In genomic region chr2:128091431-128092369, GRCm38 (mm10) we compare ENCODE assay signal across 7 mouse cellular contexts. TPM values are rescaled to one million over a fixed set of nuclear protein-coding genes. Genes with fewer than 3 reads are reported as not detected.
A peak's percentile ranks its signal among the peaks of the same experiment; 100 is the strongest.
DNase-seq lines count a peak whose midpoint lies in the region; ATAC-seq and TF ChIP-seq lines count a peak whose summit lies in the region.

No protein-coding gene starts in this region.

- no peak overlapping the region for H3K27ac ChIP-seq in thymus, adult 2 months (ENCODE audit: control insufficient read depth, insufficient read depth, low read length)
- no peak overlapping the region for H3K27ac ChIP-seq in embryonic facial prominence, embryonic 12.5 days

- peak; percentile 59 for DNase-seq in thymus, postnatal 0 days (ENCODE audit: low spot score)
- DNase-seq in thymus, adult 2 months: no peak
- DNase-seq in kidney, postnatal 36 days: peak; percentile 54
- DNase-seq in layer of hippocampus, adult 9-10 months (ENCODE audit: low spot score): no peak
- no peak for DNase-seq in adrenal gland, postnatal 36 days
- DNase-seq in adrenal gland, postnatal 10 days: no peak

- H3K4me3 ChIP-seq in thymus, adult 2 months (ENCODE audit: control insufficient read depth, insufficient read depth, low read length): no peak overlapping the region
- H3K4me3 ChIP-seq in embryonic facial prominence, embryonic 12.5 days: no peak overlapping the region

- no peak overlapping the region for H3K9ac ChIP-seq in embryonic facial prominence, embryonic 12.5 days

- ATAC-seq in embryonic facial prominence, embryonic 12.5 days (ENCODE audit: insufficient number of reproducible peaks, insufficient read depth, low FRiP score, low TSS enrichment): 0 out of 2 replicates have a peak, but pooled peaks have one; percentile 41

- H3K9me3 ChIP-seq in embryonic facial prominence, embryonic 12.5 days: no peaks in the 10 kb centered on the region

- 57% methylated on average over 11 of the region's 11 CpGs for WGBS in thymus, adult 2 months
- WGBS in embryonic facial prominence, embryonic 12.5 days: 66% methylated on average over 11 of the region's 11 CpGs

- H3K36me3 ChIP-seq in thymus, adult 2 months (ENCODE audit: control insufficient read depth, insufficient read depth, low read length): no peaks in the 10 kb centered on the region
- H3K36me3 ChIP-seq in embryonic facial prominence, embryonic 12.5 days: no peaks in the 10 kb centered on the region

- no peak for TF ChIP-seq CTCF in thymus, adult 2 months (IDR thresholded peaks at IDR 0.05; ENCODE audit: borderline replicate concordance, control insufficient read depth, extremely low read depth, insufficient read depth, low read length, poor library complexity)

- no peak for TF ChIP-seq POLR2A in thymus, adult 2 months (IDR thresholded peaks at IDR 0.05; ENCODE audit: control insufficient read depth, extremely low read depth, insufficient read depth, low read length, poor library complexity)

- H3K27me3 ChIP-seq in thymus, adult 2 months (ENCODE audit: control insufficient read depth, insufficient read depth, low read length): no peaks in the 10 kb centered on the region
- H3K27me3 ChIP-seq in embryonic facial prominence, embryonic 12.5 days: no peaks in the 10 kb centered on the region

- no peak overlapping the region for H3K4me2 ChIP-seq in embryonic facial prominence, embryonic 12.5 days (replicated peaks)

- peaks cover 40% of the 10 kb centered on the region for H3K4me1 ChIP-seq in thymus, adult 2 months (replicated peaks; ENCODE audit: control insufficient read depth, insufficient read depth, low read length)
- H3K4me1 ChIP-seq in embryonic facial prominence, embryonic 12.5 days: no peaks in the 10 kb centered on the region

RNA-seq across cellular contexts. Expression of gene Bcl2l11, which starts 34.1 kb away (rescaled TPM):
- 24.4 and 25.6 TPM in 2 replicates for polyA plus RNA-seq in thymus, postnatal 0 days (2015; fragmentation: Nextera tagmentation; extraction: Ambion mirVana)
- polyA plus RNA-seq in thymus, adult 2 months (2012; rRNA removed): 54.4 and 63.3 TPM in 2 replicates
- polyA plus RNA-seq in embryonic facial prominence, embryonic 12.5 days (2016; fragmentation: Nextera tagmentation; extraction: Ambion mirVana): 30.3 and 33.7 TPM in 2 replicates
- 10 to 100 TPM; 28.0 to 51.3 TPM for total RNA-seq in adrenal gland, postnatal 36 days (2021)
- 10 to 100 TPM; 24.4 to 34.9 TPM for total RNA-seq in adrenal gland, postnatal 10 days (2021)

Comparison
In these comparisons a context has a peak if more than half of its experiments do, and no peak if none do; other contexts are left out.
1. DNase-seq: peak in thymus, postnatal 0 days (single experiment) and kidney, postnatal 36 days (2 of 2); none in thymus, adult 2 months (single experiment), layer of hippocampus, adult 9-10 months (single experiment), adrenal gland, postnatal 36 days (0 of 2) and adrenal gland, postnatal 10 days (single experiment).